Mouse (Mus musculus) myocyte (in vitro differentiated cells): Measurements from ENCODE around the gene Wnt7b.

ENCODE experiments used
- CEBPB ChIP-seq: IDR thresholded peaks from 2 replicates; pipeline ENCODE4 v1.6.1; 2011; ENCODE audit warnings: mild to moderate bottlenecking, moderate library complexity; ENCODE audit not compliant: poor library complexity, insufficient read depth, severe bottlenecking
- E2F4 ChIP-seq: IDR thresholded peaks from one replicate; pipeline ENCODE4 v1.6.1; 2011; ENCODE audit warnings: mild to moderate bottlenecking, control low read depth, moderate library complexity; ENCODE audit not compliant: insufficient read depth
- MAX ChIP-seq: IDR thresholded peaks from one replicate; pipeline ENCODE4 v1.6.1; 2011; ENCODE audit warnings: low read depth, mild to moderate bottlenecking, control low read depth
- MYOD1 ChIP-seq, 3 experiments: IDR thresholded peaks; one replicate each; pipeline ENCODE4 v1.6.1; 2011; ENCODE audit warnings: control low read depth in 2 of 3, low read depth in 2 of 3, mild to moderate bottlenecking in 2 of 3, moderate library complexity in 1 of 3; ENCODE audit not compliant: insufficient read length in 2 of 3, control insufficient read depth in 1 of 3
- MYOG ChIP-seq, 3 experiments: IDR thresholded peaks; one replicate each; pipeline ENCODE4 v1.6.1; 2011; ENCODE audit warnings: control low read depth in 2 of 3, low read depth in 2 of 3, mild to moderate bottlenecking in 2 of 3; ENCODE audit not compliant: insufficient read length in 2 of 3, control insufficient read depth in 1 of 3, insufficient read depth in 1 of 3
- POLR2A ChIP-seq: IDR thresholded peaks from one replicate; pipeline ENCODE4 v1.6.1; 2011; ENCODE audit warnings: low read depth, mild to moderate bottlenecking, control low read depth, moderate library complexity; ENCODE audit not compliant: insufficient read length
- POLR2AphosphoS2 ChIP-seq: IDR thresholded peaks from one replicate; pipeline ENCODE4 v1.6.1; 2011; ENCODE audit warnings: low read depth, control low read depth; ENCODE audit not compliant: insufficient read length
- SRF ChIP-seq: IDR thresholded peaks from one replicate; pipeline ENCODE4 v1.6.1; 2011; ENCODE audit warnings: low read depth; ENCODE audit not compliant: control insufficient read depth, insufficient read length
- TCF12 ChIP-seq: IDR thresholded peaks from one replicate; pipeline ENCODE4 v1.6.1; 2011; ENCODE audit warnings: mild to moderate bottlenecking, control low read depth; ENCODE audit not compliant: poor library complexity, insufficient read depth, severe bottlenecking
- TCF3 ChIP-seq: IDR thresholded peaks from one replicate; pipeline ENCODE4 v1.6.1; 2011; ENCODE audit warnings: low read depth, control low read depth; ENCODE audit not compliant: insufficient read length
- USF1 ChIP-seq: IDR thresholded peaks from one replicate; pipeline ENCODE4 v1.6.1; 2011; ENCODE audit warnings: low read depth, mild to moderate bottlenecking, control low read depth, moderate library complexity

GRCm38 (mm10) chr15:85604507-85604906 lies 22.2 kb upstream of the Wnt7b start:
- TF ChIP-seq MYOG (IDR thresholded peaks at IDR 0.05; ENCODE audit: control insufficient read depth in 1 of 3, insufficient read depth in 1 of 3, insufficient read length in 2 of 3, low read depth in 2 of 3) = peak; percentile 31 to 87 (median 45)
- TF ChIP-seq POLR2A = peak; percentile 54
- no peak for TF ChIP-seq E2F4
- no peak for TF ChIP-seq USF1
- no peak for TF ChIP-seq SRF
- TF ChIP-seq MAX = no peak
- TF ChIP-seq POLR2AphosphoS2 = peak; percentile 69
- peak in 1 of 3 experiments; percentile 82 for TF ChIP-seq MYOD1 (IDR thresholded peaks at IDR 0.05; ENCODE audit: control insufficient read depth in 1 of 3, insufficient read length in 2 of 3, low read depth in 2 of 3)
- no peak for TF ChIP-seq TCF12
- no peak for TF ChIP-seq TCF3
- TF ChIP-seq CEBPB = no peak
